Mouse (Mus musculus) liver, embryonic 16.5 days (tissue): ENCODE results near the gene Cpne8. TPM values are rescaled to one million over a fixed set of nuclear protein-coding genes. Genes with fewer than 3 reads are reported as not detected.

Experiments
- ATAC-seq: fragments of 200-750 bp; cut with Nextera tagmentation; 2 replicates; pipeline ENCODE4 v1.8.0; 2017; ENCODE audit warnings: low read depth, mild to moderate bottlenecking, moderate number of reproducible peaks, moderate library complexity
- H3K27ac ChIP-seq: fragments of 300-500 bp; sonication (generic); 2 replicates; pipeline ENCODE4 v1.5.1; 2014; ENCODE audit warnings: mild to moderate bottlenecking, low read length
- H3K27me3 ChIP-seq: fragments of 300-500 bp; sonication (generic); 2 replicates; pipeline ENCODE4 v1.6.1; 2014; ENCODE audit warnings: low read depth, low read length, mixed read lengths; ENCODE audit not compliant: control insufficient read depth, insufficient read depth
- H3K36me3 ChIP-seq: fragments of 300-500 bp; sonication (generic); 2 replicates; pipeline ENCODE4 v1.6.1; 2014; ENCODE audit warnings: mild to moderate bottlenecking; ENCODE audit not compliant: control insufficient read depth, insufficient read depth
- H3K4me1 ChIP-seq: fragments of 300-500 bp; sonication (generic); 2 replicates; pipeline ENCODE4 v1.6.1; 2014; ENCODE audit warnings: low read depth, low read length, mixed read lengths; ENCODE audit not compliant: control insufficient read depth
- H3K4me2 ChIP-seq: fragments of 300-500 bp; sonication (generic); 2 replicates; pipeline ENCODE4 v1.6.1; 2014; ENCODE audit warnings: low read depth, low read length, mixed read lengths
- H3K4me3 ChIP-seq: fragments of 300-500 bp; sonication (generic); 2 replicates; pipeline ENCODE4 v1.5.1; 2014; ENCODE audit warnings: low read depth, mild to moderate bottlenecking, low read length
- H3K9ac ChIP-seq: fragments of 300-500 bp; sonication (generic); 2 replicates; pipeline ENCODE4 v1.6.1; 2014; ENCODE audit warnings: low read depth, low read length
- H3K9me3 ChIP-seq: fragments of 300-500 bp; sonication (generic); replicated peaks from 2 replicates; pipeline ENCODE4 v1.6.1; 2016; ENCODE audit warnings: low read length; ENCODE audit not compliant: control insufficient read depth
- WGBS: fragments of 180-500 bp; shearing (Covaris S2); extraction: QIAGEN DNeasy Blood & Tissue Kit; methylation state at CpG from one replicate; pipeline ENCODE4 v1.1.7; 2014; ENCODE audit not compliant: insufficient replicate concordance; 5-methylcytosine and 5-hydroxymethylcytosine counted together
- polyA plus RNA-seq: library from polyadenylated mRNA; unstranded; fragments of >200 nt; fragmentation: Nextera tagmentation; extraction: Ambion mirVana; gene quantifications from 2 replicates; pipeline ENCODE4 v1.2.1, GENCODE M21; 2015

Gene Cpne8
- polyA plus RNA-seq, 1 experiment from 2014 or later = 1.6 TPM

DNA sequence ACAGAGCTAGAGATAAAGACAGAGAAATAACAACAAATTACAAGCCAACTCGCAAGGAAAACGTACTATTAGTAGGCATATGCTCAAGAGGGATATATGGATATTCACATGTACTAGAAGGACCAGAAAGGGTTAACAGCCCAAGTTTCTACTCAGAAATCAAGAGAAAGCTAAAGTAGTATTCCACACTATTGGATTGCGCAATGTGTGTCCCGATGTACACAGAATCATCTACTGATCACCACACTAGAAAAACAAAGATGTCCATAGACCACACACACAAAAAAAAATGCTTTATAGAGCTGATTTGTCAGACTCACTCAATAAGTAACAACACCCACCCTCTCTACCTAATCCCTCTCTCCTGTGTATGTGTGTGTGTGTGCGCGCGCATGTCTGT, 130.6 kb downstream of the Cpne8 start:
- H3K36me3 ChIP-seq = no peaks in the 10 kb centered on the region
- H3K9me3 ChIP-seq = no peaks in the 10 kb centered on the region
- 79% methylated on average over 7 of the region's 7 CpGs for WGBS
- no peak overlapping the region for H3K9ac ChIP-seq
- no peak for ATAC-seq
- no peak overlapping the region for H3K4me2 ChIP-seq
- H3K27me3 ChIP-seq = no peaks in the 10 kb centered on the region
- H3K4me3 ChIP-seq = no peak overlapping the region
- no peaks in the 10 kb centered on the region for H3K4me1 ChIP-seq
- no peak overlapping the region for H3K27ac ChIP-seq

DNA sequence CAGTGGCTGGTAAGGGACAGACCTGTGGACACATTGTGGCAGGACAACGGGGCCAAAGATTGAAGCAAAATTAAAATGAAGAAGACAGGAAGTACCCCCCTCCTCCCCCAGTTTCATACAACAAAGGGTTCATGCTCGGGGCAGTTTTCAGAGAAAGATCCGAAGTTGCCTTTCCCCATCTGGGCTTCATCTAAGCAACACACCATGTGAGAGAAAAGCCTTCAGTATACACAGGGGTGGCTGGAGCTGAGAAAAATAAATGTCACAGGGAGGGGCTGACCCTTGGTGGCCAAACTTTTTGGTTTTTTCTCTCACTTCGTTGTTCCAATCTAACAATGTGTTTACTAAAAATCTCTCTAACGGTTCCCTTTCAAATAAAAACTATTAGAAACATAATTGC, 135.8 kb downstream of the Cpne8 start:
- no peaks in the 10 kb centered on the region for H3K9me3 ChIP-seq
- H3K27ac ChIP-seq = no peak overlapping the region
- H3K4me1 ChIP-seq = no peaks in the 10 kb centered on the region
- WGBS = 54% methylated on average over 5 of the region's 5 CpGs
- no peaks in the 10 kb centered on the region for H3K27me3 ChIP-seq
- H3K9ac ChIP-seq = no peak overlapping the region
- no peak overlapping the region for H3K4me2 ChIP-seq
- ATAC-seq = no peak
- no peak overlapping the region for H3K4me3 ChIP-seq
- no peaks in the 10 kb centered on the region for H3K36me3 ChIP-seq

DNA sequence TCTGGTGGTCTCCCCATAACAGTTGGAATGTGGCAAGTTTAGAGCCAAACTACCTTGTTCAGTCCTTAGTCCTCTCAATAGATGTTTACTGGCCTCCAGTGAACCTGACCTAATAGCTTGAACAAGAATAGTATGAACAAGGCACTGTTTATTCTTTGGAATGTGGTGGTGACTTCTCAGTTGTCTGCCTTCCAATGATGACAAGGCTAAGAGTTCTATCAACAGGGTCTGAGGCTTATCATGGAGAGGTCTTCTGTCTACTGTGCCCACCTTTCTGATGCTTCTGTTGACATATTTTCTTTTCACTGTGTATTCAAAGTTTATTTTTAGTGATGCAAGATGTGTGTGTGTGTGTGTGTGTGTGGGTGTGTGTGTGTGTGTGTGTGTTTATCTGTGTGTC, 137.1 kb downstream of the Cpne8 start:
- Histone ChIP-seq H3K4me2 (no peak overlapping the region), H3K9me3 (no peaks in the 10 kb centered on the region), H3K36me3 (no peaks in the 10 kb centered on the region), H3K27me3 (no peaks in the 10 kb centered on the region), H3K4me1 (no peaks in the 10 kb centered on the region), H3K4me3 (no peak overlapping the region), H3K9ac (no peak overlapping the region), H3K27ac (no peak overlapping the region)
- no peak for ATAC-seq

DNA sequence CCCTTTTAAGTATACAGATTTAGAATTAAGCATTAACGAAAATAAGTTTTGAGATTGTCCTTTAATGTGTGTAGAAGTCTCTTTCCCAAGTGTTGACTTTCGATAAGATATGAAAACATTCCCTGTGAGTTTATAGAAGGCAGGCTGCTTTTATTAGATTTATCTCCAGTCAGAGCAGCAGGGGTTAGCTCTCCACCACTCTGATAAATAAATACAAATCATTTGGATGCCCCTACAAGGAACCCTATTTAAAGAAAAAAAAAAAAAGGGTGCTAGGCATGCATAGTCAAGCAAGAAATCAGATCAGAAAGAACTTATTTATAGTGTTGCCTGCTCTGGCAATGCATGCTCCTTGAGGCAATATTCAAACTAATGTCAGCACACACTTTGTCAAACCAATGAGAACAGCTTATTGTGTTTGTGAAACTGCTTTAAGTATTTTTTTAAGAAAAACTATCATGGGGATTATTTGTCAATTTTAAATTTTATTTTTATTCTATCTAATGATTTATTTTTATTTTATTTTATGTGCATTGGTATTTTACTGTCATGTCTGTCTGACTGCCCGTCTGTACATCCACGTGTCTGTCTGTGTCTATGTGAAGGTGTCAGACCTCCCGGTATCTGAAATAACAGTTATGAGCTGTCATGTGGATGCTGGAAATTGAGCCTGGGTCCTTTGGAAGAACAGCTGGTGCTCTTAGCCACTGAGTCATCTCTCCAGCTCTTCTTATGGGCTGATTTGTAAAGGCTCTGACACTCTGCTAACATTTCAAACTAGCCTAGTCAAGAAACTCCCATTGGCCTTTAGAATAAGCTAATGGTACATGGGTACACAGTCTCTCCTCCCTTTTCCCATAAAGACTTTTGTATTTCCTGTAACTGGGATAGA, 142.7 kb downstream of the Cpne8 start:
- no peak overlapping the region for H3K9ac ChIP-seq
- H3K27me3 ChIP-seq = no peaks in the 10 kb centered on the region
- no peak overlapping the region for H3K4me3 ChIP-seq
- no peak overlapping the region for H3K4me2 ChIP-seq
- WGBS = 59% methylated on average over 5 of the region's 5 CpGs
- no peak for ATAC-seq
- no peaks in the 10 kb centered on the region for H3K36me3 ChIP-seq
- H3K9me3 ChIP-seq = no peaks in the 10 kb centered on the region
- H3K27ac ChIP-seq = no peak overlapping the region
- no peaks in the 10 kb centered on the region for H3K4me1 ChIP-seq

DNA sequence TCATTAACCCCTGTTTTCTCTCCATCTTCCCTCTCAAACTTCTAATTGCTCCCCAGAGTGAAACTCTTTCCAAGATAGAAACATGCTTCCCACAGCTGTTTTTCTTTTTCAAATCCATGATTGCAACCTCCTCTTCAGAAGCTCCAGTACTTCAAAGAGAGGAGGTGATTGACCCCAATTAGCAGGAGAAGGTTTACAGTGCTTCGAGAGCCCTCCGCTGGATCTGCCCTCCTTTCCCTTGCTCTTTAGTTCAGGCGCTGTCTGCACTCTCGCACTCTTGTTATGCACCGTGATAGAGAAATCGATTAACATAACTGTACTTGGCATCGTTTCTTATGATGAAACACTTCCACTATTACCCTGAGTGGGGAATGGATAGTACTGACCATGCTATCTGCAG, 143.5 kb downstream of the Cpne8 start:
- WGBS = 61% methylated on average over 7 of the region's 7 CpGs
- no peaks in the 10 kb centered on the region for H3K9me3 ChIP-seq
- ATAC-seq = no peak

DNA sequence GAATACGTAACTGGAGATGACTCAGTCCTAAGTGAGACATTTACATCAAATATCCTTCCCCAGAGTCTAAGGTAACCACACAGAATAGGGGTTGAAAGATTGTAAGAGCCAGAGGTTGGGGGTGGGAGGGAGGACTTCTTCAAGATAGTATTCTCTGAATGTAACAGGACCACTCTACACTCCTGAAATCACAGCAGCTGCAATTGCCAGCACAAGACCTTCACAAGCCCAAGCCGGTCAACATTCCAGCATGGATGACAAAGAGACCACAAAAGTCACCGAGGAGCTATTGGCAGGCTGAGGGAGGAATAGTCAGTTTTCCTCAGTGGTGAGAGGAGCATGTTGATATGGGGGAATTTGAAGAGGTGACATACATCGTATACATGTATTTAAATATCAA, 166.5 kb downstream of the Cpne8 start:
- Histone ChIP-seq H3K27ac (no peak overlapping the region), H3K27me3 (no peaks in the 10 kb centered on the region), H3K36me3 (no peaks in the 10 kb centered on the region), H3K4me2 (no peak overlapping the region), H3K9me3 (no peaks in the 10 kb centered on the region; the same call in 1 of the 2 replicates), H3K4me1 (no peaks in the 10 kb centered on the region), H3K9ac (no peak overlapping the region), H3K4me3 (no peak overlapping the region)
- ATAC-seq = no peak
- 66% methylated on average over 4 of the region's 4 CpGs for WGBS

More for the DNA sequence above, 143.5 kb downstream of the Cpne8 start:
- Histone ChIP-seq H3K36me3 (no peaks in the 10 kb centered on the region), H3K4me1 (no peaks in the 10 kb centered on the region), H3K4me2 (no peak overlapping the region), H3K9ac (no peak overlapping the region), H3K27me3 (no peaks in the 10 kb centered on the region), H3K27ac (no peak overlapping the region), H3K4me3 (no peak overlapping the region)

DNA sequence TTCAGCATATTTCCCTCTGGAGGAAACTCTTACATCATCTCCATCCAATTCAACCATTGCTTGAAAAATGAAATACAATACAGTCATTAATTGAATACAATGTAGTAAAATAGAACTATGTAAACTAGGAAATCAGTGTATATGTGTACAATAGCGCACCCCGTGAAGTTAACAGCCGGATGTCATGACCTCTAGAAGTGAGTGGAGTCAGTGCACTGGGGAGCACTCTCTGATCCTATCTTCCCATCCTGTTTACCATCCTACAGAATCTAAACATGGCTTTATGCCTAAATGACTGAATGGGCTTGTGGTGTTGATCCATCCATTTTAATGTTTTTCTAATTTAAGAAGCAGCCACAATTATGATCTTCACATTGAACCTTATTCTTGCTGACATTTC, 182.2 kb downstream of the Cpne8 start:
- Histone ChIP-seq H3K36me3 (no peaks in the 10 kb centered on the region), H3K4me1 (no peaks in the 10 kb centered on the region), H3K4me3 (no peak overlapping the region), H3K9ac (no peak overlapping the region), H3K27me3 (no peaks in the 10 kb centered on the region), H3K27ac (no peak overlapping the region), H3K9me3 (no peaks in the 10 kb centered on the region), H3K4me2 (no peak overlapping the region)
- ATAC-seq = no peak
- WGBS = 80% methylated on average over 3 of the region's 3 CpGs

DNA sequence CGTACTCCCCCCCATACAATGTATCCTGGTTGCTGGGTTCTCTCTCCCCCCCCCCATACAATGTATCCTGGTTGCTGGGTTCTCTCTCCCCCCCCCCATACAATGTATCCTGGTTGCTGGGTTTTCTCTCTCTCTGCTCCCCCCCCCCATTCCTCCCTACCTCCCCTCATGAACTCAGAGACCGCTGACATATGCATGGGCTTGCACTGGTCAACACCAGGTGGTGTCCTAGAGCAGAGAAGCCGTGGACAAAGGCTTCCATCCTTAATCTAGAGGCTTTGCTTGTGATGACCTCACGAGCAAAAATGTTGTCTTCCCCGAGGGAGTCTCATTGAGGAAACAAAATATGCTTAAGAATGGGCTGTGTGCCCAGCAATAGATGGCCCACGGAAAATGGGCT, 187.7 kb downstream of the Cpne8 start:
- Histone ChIP-seq H3K9me3 (no peaks in the 10 kb centered on the region), H3K9ac (no peak overlapping the region), H3K27ac (no peak overlapping the region), H3K36me3 (no peaks in the 10 kb centered on the region), H3K4me2 (no peak overlapping the region), H3K27me3 (no peaks in the 10 kb centered on the region), H3K4me1 (no peaks in the 10 kb centered on the region), H3K4me3 (no peak overlapping the region)
- 54% methylated on average over 6 of the region's 6 CpGs for WGBS
- ATAC-seq = no peak

DNA sequence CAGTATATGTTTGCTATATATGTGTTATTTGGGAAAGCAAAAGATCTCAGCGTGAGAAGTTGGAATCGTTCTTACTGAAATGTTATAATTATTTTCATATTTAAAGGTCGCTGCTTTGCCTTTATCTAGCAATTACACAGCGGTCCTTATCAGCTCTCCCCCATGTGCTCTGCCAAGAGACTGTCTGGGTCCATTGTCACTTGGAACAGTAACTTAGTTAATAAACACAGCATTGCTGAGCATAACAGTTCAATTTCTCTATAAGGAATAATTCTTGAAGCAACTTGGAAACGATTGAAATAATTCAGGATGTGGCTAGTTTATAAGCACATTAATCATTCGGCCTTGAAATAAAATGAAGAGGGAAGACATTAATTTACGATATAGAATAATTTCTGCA, 189.0 kb downstream of the Cpne8 start:
- Histone ChIP-seq H3K36me3 (no peaks in the 10 kb centered on the region), H3K4me1 (no peaks in the 10 kb centered on the region), H3K9me3 (no peaks in the 10 kb centered on the region), H3K9ac (no peak overlapping the region), H3K27me3 (no peaks in the 10 kb centered on the region), H3K4me2 (no peak overlapping the region), H3K27ac (no peak overlapping the region), H3K4me3 (no peak overlapping the region)
- WGBS = 56% methylated on average over 7 of the region's 7 CpGs
- no peak for ATAC-seq
